Mouse (Mus musculus) stomach, embryonic 14.5 days (tissue): Measurements from ENCODE around the gene Cmbl. TPM values are rescaled to one million over a fixed set of nuclear protein-coding genes. Genes with fewer than 3 reads are reported as not detected.

Experiments used
- ATAC-seq: fragments of 200-750 bp; cut with Nextera tagmentation; 2 replicates; pipeline ENCODE4 v1.8.0; 2017; ENCODE audit warnings: low read depth, moderate TSS enrichment; ENCODE audit not compliant: insufficient number of reproducible peaks, insufficient read depth, low FRiP score
- H3K27ac ChIP-seq: fragments of 300-500 bp; sonication (generic); 2 replicates; pipeline ENCODE4 v1.5.1; 2014; ENCODE audit warnings: mild to moderate bottlenecking, low read length, moderate library complexity, mixed read lengths
- H3K27me3 ChIP-seq: fragments of 300-500 bp; sonication (generic); 2 replicates; pipeline ENCODE4 v1.6.1; 2014; ENCODE audit warnings: low read length, control low read depth, mixed read lengths; ENCODE audit not compliant: control insufficient read depth, insufficient read depth
- H3K36me3 ChIP-seq: fragments of 300-500 bp; sonication (generic); 2 replicates; pipeline ENCODE4 v1.6.1; 2014; ENCODE audit warnings: mild to moderate bottlenecking, control low read depth, low read length, moderate library complexity, mixed read lengths; ENCODE audit not compliant: control insufficient read depth, insufficient read depth
- H3K4me1 ChIP-seq: fragments of 300-500 bp; sonication (generic); 2 replicates; pipeline ENCODE4 v1.6.1; 2014; ENCODE audit warnings: low read length, control low read depth, mixed read lengths; ENCODE audit not compliant: control insufficient read depth, insufficient read depth
- H3K4me2 ChIP-seq: fragments of 300-500 bp; sonication (generic); replicated peaks from 2 replicates; pipeline ENCODE4 v1.6.1; 2014; ENCODE audit warnings: low read depth, low read length, control low read depth
- H3K4me3 ChIP-seq: fragments of 300-500 bp; sonication (generic); 2 replicates; pipeline ENCODE4 v1.5.1; 2014; ENCODE audit warnings: low read depth, low read length, control low read depth
- H3K9ac ChIP-seq: fragments of 300-500 bp; sonication (generic); replicated peaks from 2 replicates; pipeline ENCODE4 v1.6.1; 2014; ENCODE audit warnings: low read depth, mild to moderate bottlenecking, control low read depth, low read length, moderate library complexity, mixed read lengths
- H3K9me3 ChIP-seq: fragments of 300-500 bp; sonication (generic); 2 replicates; pipeline ENCODE4 v1.6.1; 2016; ENCODE audit warnings: low read depth, low read length, control low read depth; ENCODE audit not compliant: control insufficient read depth
- WGBS: fragments of 180-500 bp; shearing (Covaris S2); extraction: QIAGEN DNeasy Blood & Tissue Kit; methylation state at CpG from one replicate; pipeline ENCODE4 v1.1.7; 2014; 5-methylcytosine and 5-hydroxymethylcytosine counted together
- polyA plus RNA-seq: library from polyadenylated mRNA; unstranded; fragments of >200 nt; fragmentation: Nextera tagmentation; extraction: Ambion mirVana; gene quantifications from 2 replicates; pipeline ENCODE4 v1.2.1, GENCODE M21; 2014

Cmbl gene
- polyA plus RNA-seq, 1 experiment from 2014 or later: 7.2 TPM

GRCm38 (mm10) chr15:31567431-31567830 lies 2.2 kb downstream of the Cmbl start:
- H3K4me1 ChIP-seq: peaks cover 10% of the 10 kb centered on the region; the same call in 1 of the 2 replicates
- ATAC-seq: no peak
- no peak overlapping the region for H3K4me3 ChIP-seq
- WGBS: 68% methylated on average over 7 of the region's 7 CpGs
- H3K27me3 ChIP-seq: no peaks in the 10 kb centered on the region
- no peaks in the 10 kb centered on the region for H3K36me3 ChIP-seq
- no peaks in the 10 kb centered on the region for H3K9me3 ChIP-seq
- no peak overlapping the region for H3K4me2 ChIP-seq
- H3K27ac ChIP-seq: no peak overlapping the region
- H3K9ac ChIP-seq: no peak overlapping the region

- Histone ChIP-seq H3K36me3 (no peaks in the 10 kb centered on the region), H3K9me3 (no peaks in the 10 kb centered on the region), H3K27ac (no peak overlapping the region), H3K9ac (no peak overlapping the region), H3K4me1 (peaks cover 10% of the 10 kb centered on the region; the same call in 1 of the 2 replicates), H3K4me3 (peak overlapping the region; percentile 11; the same call in 1 of the 2 replicates), H3K27me3 (no peaks in the 10 kb centered on the region), H3K4me2 (0 out of 2 replicates have a peak overlapping the region, but pooled peaks have one; percentile 22)
- 13% methylated on average over 12 of the region's 12 CpGs for WGBS
- peak; percentile 66 for ATAC-seq
These were observed 3.4 kb downstream of the Cmbl start for GRCm38 (mm10) chr15:31568581-31568996.

GRCm38 (mm10) chr15:31569325-31570022 lies 4.3 kb downstream of the Cmbl start:
- Histone ChIP-seq H3K36me3 (no peaks in the 10 kb centered on the region), H3K9ac (no peak overlapping the region), H3K27me3 (no peaks in the 10 kb centered on the region), H3K9me3 (no peaks in the 10 kb centered on the region), H3K4me3 (no peak overlapping the region), H3K27ac (peak overlapping the region; percentile 71; the same call in 1 of the 2 replicates), H3K4me2 (no peak overlapping the region), H3K4me1 (peaks cover 10% of the 10 kb centered on the region; the same call in 1 of the 2 replicates)
- ATAC-seq: peak; percentile 71
- 45% methylated on average over 9 of the region's 9 CpGs for WGBS

- Histone ChIP-seq H3K36me3 (no peaks in the 10 kb centered on the region), H3K9me3 (no peaks in the 10 kb centered on the region), H3K4me3 (no peak overlapping the region), H3K27ac (no peak overlapping the region), H3K27me3 (no peaks in the 10 kb centered on the region), H3K4me2 (no peak overlapping the region), H3K9ac (no peak overlapping the region), H3K4me1 (peaks cover 10% of the 10 kb centered on the region; the same call in 1 of the 2 replicates)
- WGBS: 86% methylated on average over 8 of the region's 8 CpGs
- ATAC-seq: no peak
These were observed 5.8 kb downstream of the Cmbl start for GRCm38 (mm10) chr15:31570959-31571358.

GRCm38 (mm10) chr15:31571906-31572722 lies 6.9 kb downstream of the Cmbl start:
- no peak for ATAC-seq
- H3K27me3 ChIP-seq: no peaks in the 10 kb centered on the region
- H3K9me3 ChIP-seq: no peaks in the 10 kb centered on the region
- H3K4me1 ChIP-seq: peaks cover 10% of the 10 kb centered on the region; the same call in 1 of the 2 replicates
- H3K4me2 ChIP-seq: no peak overlapping the region
- no peak overlapping the region for H3K9ac ChIP-seq
- WGBS: 82% methylated on average over 16 of the region's 16 CpGs
- H3K27ac ChIP-seq: no peak overlapping the region
- no peak overlapping the region for H3K4me3 ChIP-seq
- H3K36me3 ChIP-seq: no peaks in the 10 kb centered on the region

- no peak overlapping the region for H3K4me3 ChIP-seq
- H3K4me1 ChIP-seq: peaks cover 7% of the 10 kb centered on the region; the same call in 1 of the 2 replicates
- H3K9ac ChIP-seq: no peak overlapping the region
- no peak overlapping the region for H3K27ac ChIP-seq
- H3K27me3 ChIP-seq: no peaks in the 10 kb centered on the region
- WGBS: 76% methylated on average over 4 of the region's 4 CpGs
- H3K36me3 ChIP-seq: no peaks in the 10 kb centered on the region
- H3K9me3 ChIP-seq: no peaks in the 10 kb centered on the region
- ATAC-seq: no peak
- no peak overlapping the region for H3K4me2 ChIP-seq
These were observed 8.1 kb downstream of the Cmbl start for GRCm38 (mm10) chr15:31573287-31573686.

GRCm38 (mm10) chr15:31573692-31574091 lies 8.5 kb downstream of the Cmbl start:
- no peak overlapping the region for H3K9ac ChIP-seq
- no peaks in the 10 kb centered on the region for H3K36me3 ChIP-seq
- ATAC-seq: no peak
- no peak overlapping the region for H3K27ac ChIP-seq
- no peak overlapping the region for H3K4me2 ChIP-seq
- H3K4me1 ChIP-seq: peaks cover 3% of the 10 kb centered on the region; the same call in 1 of the 2 replicates
- no peaks in the 10 kb centered on the region for H3K27me3 ChIP-seq
- H3K4me3 ChIP-seq: no peak overlapping the region
- no peaks in the 10 kb centered on the region for H3K9me3 ChIP-seq

- Histone ChIP-seq H3K36me3 (no peaks in the 10 kb centered on the region), H3K27me3 (no peaks in the 10 kb centered on the region), H3K9ac (no peak overlapping the region), H3K4me1 (no peaks in the 10 kb centered on the region), H3K4me2 (no peak overlapping the region), H3K9me3 (no peaks in the 10 kb centered on the region), H3K27ac (no peak overlapping the region), H3K4me3 (no peak overlapping the region)
- no peak for ATAC-seq
- 65% methylated on average over 5 of the region's 5 CpGs for WGBS
These were observed 10.9 kb downstream of the Cmbl start for GRCm38 (mm10) chr15:31576076-31576475.
